In the genomic region with DNA sequence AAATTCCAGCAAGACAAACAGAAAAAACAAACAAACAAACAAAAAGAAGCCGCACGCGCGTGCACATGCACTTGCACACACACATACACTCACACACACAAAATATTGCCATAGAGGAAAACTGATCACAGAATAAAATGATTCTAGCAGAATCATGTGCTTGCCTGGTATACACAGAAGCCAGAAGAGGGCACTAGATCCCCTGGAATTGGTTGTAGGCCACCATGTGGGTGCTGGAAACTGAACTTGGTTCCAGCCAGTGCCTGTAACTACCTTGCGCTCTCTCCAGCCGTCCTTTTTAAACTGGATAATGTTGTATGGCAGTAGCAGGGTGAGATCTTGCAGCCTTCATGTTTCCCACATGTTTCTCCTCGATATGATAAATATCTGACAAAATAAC, we compare ENCODE assay signal across 19 mouse cellular contexts. TPM values are rescaled to one million over a fixed set of nuclear protein-coding genes. Genes with fewer than 3 reads are reported as not detected.
"Had no signal": no experiment of that assay in that cellular context is flagged by ENCODE, and none has a peak within 500 bp of the region (broad histone marks: within the 10 kb centered on the region; RNA-seq: fewer than 3 reads in every experiment).

No protein-coding gene starts in this region.

- H3K9ac ChIP-seq: limb, embryonic 13.5 days; liver, embryonic 13.5 days; lung, embryonic 14.5 days; midbrain, embryonic 12.5 days; midbrain, embryonic 15.5 days; neural tube, embryonic 12.5 days; neural tube, embryonic 15.5 days; stomach, embryonic 15.5 days had no signal

- H3K27ac ChIP-seq: limb, embryonic 10.5 days; limb, embryonic 13.5 days; liver, embryonic 13.5 days; macrophage; midbrain, embryonic 12.5 days; midbrain, embryonic 15.5 days; neural tube, embryonic 12.5 days; neural tube, embryonic 15.5 days; stomach, embryonic 15.5 days had no signal

- H3K9me3 ChIP-seq: limb, embryonic 10.5 days; limb, embryonic 13.5 days; liver, embryonic 13.5 days; midbrain, embryonic 12.5 days; midbrain, embryonic 15.5 days; neural tube, embryonic 12.5 days; neural tube, embryonic 15.5 days; stomach, embryonic 15.5 days had no signal

- H3K4me3 ChIP-seq: limb, embryonic 10.5 days; limb, embryonic 13.5 days; liver, embryonic 13.5 days; midbrain, embryonic 12.5 days; midbrain, embryonic 15.5 days; neural tube, embryonic 12.5 days; neural tube, embryonic 15.5 days; stomach, embryonic 15.5 days had no signal

- ATAC-seq: lung, postnatal 0 days; midbrain, embryonic 15.5 days had no signal

- DNase-seq: kidney, adult 9 months; kidney, postnatal 25 days; layer of hippocampus, adult 9-11 months; liver, embryonic 13.5 days; lung, embryonic 14.5 days; right cerebral cortex, adult 18-20 months; right cerebral cortex, postnatal 14 days; spleen, adult 18-20 months; thymus, postnatal 25 days had no signal

- H3K36me3 ChIP-seq: limb, embryonic 10.5 days; limb, embryonic 13.5 days; liver, embryonic 13.5 days; midbrain, embryonic 12.5 days; midbrain, embryonic 15.5 days; neural tube, embryonic 12.5 days; neural tube, embryonic 15.5 days; stomach, embryonic 15.5 days had no signal

- H3K4me1 ChIP-seq: neural tube, embryonic 12.5 days had no signal

RNA-seq across cellular contexts. Expression of gene Ltbp4, which starts 48.8 kb away (rescaled TPM):
- total RNA-seq: megakaryocyte, adult 5-6 weeks had no signal
- polyA plus RNA-seq: macrophage had no signal
